Mouse (Mus musculus): ENCODE data around the gene Madd.
A peak's percentile ranks its signal among the peaks of the same experiment; 100 is the strongest.
"Not testable (repeated sequence)": the region's sequence is repeated elsewhere in the genome, so short reads cannot be mapped to it uniquely, and the experiment has no call there.

The Madd gene

GRCm38 (mm10) chr2:91125101-91125500 lies 58.5 kb downstream of the Madd start:
- DNase-seq (ENCODE audit: low read depth, low spot score), result no peak

GRCm38 (mm10) chr2:91123521-91123920 lies 60.1 kb downstream of the Madd start:
- DNase-seq (ENCODE audit: low read depth, low spot score), result no peak

GRCm38 (mm10) chr2:91121497-91121896 lies 62.1 kb downstream of the Madd start:
- DNase-seq (ENCODE audit: low read depth, low spot score), result no peak

GRCm38 (mm10) chr2:91121011-91121410 lies 62.6 kb downstream of the Madd start:
- no peak for DNase-seq (ENCODE audit: low read depth, low spot score)

- DNase-seq (ENCODE audit: low read depth, low spot score), result no peak
These were observed 63.4 kb downstream of the Madd start for GRCm38 (mm10) chr2:91120261-91120671.

GRCm38 (mm10) chr2:91119551-91119950 lies 64.1 kb downstream of the Madd start:
- no peak for DNase-seq (ENCODE audit: low read depth, low spot score)

GRCm38 (mm10) chr2:91119061-91119460 lies 64.6 kb downstream of the Madd start:
- no peak for DNase-seq (ENCODE audit: low read depth, low spot score)

GRCm38 (mm10) chr2:91118647-91119046 lies 65.0 kb downstream of the Madd start:
- DNase-seq (ENCODE audit: low read depth, low spot score), result no peak

- DNase-seq (ENCODE audit: low read depth, low spot score), result no peak
These were observed 65.9 kb downstream of the Madd start, which contains the start of gene Mybpc3 for GRCm38 (mm10) chr2:91117585-91118275. TSS of gene Mybpc3 (plus strand) at chr2:91118144.

GRCm38 (mm10) chr2:91116842-91117241 lies 66.8 kb downstream of the Madd start:
- DNase-seq (ENCODE audit: low read depth, low spot score), result no peak

- DNase-seq (ENCODE audit: low read depth, low spot score), result no peak
These were observed 68.1 kb downstream of the Madd start for GRCm38 (mm10) chr2:91115578-91115970.

GRCm38 (mm10) chr2:91114781-91115577 lies 68.7 kb downstream of the Madd start:
- DNase-seq (ENCODE audit: low read depth, low spot score), result peak; percentile 86

GRCm38 (mm10) chr2:91113852-91114251 lies 69.8 kb downstream of the Madd start:
- no peak for DNase-seq (ENCODE audit: low read depth, low spot score)

GRCm38 (mm10) chr2:91113334-91113733 lies 70.3 kb downstream of the Madd start:
- DNase-seq (ENCODE audit: low read depth, low spot score), result no peak

GRCm38 (mm10) chr2:91112491-91112890 lies 71.1 kb downstream of the Madd start:
- no peak for DNase-seq (ENCODE audit: low read depth, low spot score)

GRCm38 (mm10) chr2:91111832-91112231 lies 71.8 kb downstream of the Madd start:
- DNase-seq (ENCODE audit: low read depth, low spot score), result not testable (repeated sequence)

- DNase-seq (ENCODE audit: low read depth, low spot score), result no peak
These were observed 73.2 kb downstream of the Madd start for GRCm38 (mm10) chr2:91110429-91110828.

- DNase-seq (ENCODE audit: low read depth, low spot score), result no peak
These were observed 73.7 kb downstream of the Madd start for GRCm38 (mm10) chr2:91109807-91110385.

- no peak for DNase-seq (ENCODE audit: low read depth, low spot score)
These were observed 74.4 kb downstream of the Madd start for GRCm38 (mm10) chr2:91109241-91109640.

GRCm38 (mm10) chr2:91108156-91108555 lies 75.5 kb downstream of the Madd start:
- no peak for DNase-seq (ENCODE audit: low read depth, low spot score)

GRCm38 (mm10) chr2:91101124-91101740 lies 82.4 kb downstream of the Madd start:
- peak; percentile 53 for DNase-seq (ENCODE audit: low read depth, low spot score)

- DNase-seq (ENCODE audit: low read depth, low spot score), result no peak
These were observed 85.5 kb downstream of the Madd start for GRCm38 (mm10) chr2:91098156-91098555.

Measured in WW6 (cell line).